Mouse (Mus musculus): ENCODE data around the gene Derl3. TPM values are rescaled to one million over a fixed set of nuclear protein-coding genes. Genes with fewer than 3 reads are reported as not detected.

Derl3 gene
- polyA plus RNA-seq, 1 experiment: 1.2 TPM

- DNase-seq (ENCODE audit: low spot score): no peak
Observed at GRCm38 (mm10) chr10:75913013-75913589, 19.9 kb downstream of the Derl3 start.

DNA sequence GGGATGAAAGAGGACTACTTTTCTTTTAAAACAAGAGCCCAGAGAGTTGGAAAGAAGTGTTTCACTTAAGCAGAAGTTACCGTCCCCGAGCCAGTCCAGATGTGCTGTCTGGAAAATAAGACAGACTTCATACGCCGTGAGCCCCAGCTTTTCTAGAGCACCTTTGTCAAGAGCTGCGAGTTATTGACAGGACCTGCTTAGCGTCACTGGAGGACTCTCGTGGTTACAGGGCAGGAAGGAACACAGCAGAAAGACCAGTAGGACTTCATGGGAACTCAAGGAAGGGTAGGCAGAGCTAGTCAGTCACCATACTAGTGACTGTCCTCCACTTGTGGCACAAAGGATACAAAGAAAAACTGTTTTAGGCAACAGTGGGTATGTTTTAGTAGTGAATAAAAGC, 22.3 kb downstream of the Derl3 start:
- no peak for DNase-seq (ENCODE audit: low spot score)

GRCm38 (mm10) chr10:75916840-75917239, 23.6 kb downstream of the Derl3 start:
- DNase-seq (ENCODE audit: low spot score): no peak

- DNase-seq (ENCODE audit: low spot score): no peak
Observed at GRCm38 (mm10) chr10:75919026-75919425, 25.8 kb downstream of the Derl3 start.

DNA sequence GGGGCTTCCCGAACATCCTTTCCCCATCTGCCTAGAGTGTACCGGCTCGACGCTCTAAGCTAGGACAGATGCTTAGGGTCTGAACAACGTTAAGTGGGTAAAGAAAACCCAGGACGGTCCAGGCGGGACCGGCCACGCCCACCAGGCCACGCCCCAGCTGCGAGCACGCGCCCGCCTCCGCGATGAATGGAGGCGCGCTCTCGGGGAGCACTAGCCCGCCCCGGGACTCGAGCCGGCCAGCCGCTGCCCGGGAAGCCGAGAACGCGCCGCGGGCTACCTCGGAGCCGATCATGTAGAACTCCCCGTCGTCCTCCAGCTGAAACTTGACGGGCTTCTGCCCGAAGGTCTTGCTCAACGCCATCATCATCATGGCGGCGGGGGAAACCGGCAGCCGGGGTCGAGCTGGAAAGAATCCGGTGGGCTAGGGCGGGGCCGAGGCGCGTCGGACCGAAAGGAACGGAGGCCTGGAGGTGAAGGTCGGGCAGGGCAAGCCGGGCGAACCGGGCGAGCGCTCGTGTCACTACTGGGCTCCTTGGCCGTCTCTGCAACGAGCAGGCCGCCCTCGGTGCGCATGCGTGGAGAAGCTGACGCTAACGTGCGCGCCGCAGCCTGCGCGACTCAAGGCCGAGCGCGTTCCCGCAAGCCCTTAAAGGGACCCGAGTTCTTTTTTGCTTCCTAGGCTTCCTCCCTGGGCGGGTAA, 28.0 kb downstream of the Derl3 start, which contains the start of gene Smarcb1:
Gene Smarcb1, minus strand, starts transcription at position 592 of the 700 bp plus-strand sequence.
- DNase-seq (ENCODE audit: low spot score): peak; percentile 87

DNA sequence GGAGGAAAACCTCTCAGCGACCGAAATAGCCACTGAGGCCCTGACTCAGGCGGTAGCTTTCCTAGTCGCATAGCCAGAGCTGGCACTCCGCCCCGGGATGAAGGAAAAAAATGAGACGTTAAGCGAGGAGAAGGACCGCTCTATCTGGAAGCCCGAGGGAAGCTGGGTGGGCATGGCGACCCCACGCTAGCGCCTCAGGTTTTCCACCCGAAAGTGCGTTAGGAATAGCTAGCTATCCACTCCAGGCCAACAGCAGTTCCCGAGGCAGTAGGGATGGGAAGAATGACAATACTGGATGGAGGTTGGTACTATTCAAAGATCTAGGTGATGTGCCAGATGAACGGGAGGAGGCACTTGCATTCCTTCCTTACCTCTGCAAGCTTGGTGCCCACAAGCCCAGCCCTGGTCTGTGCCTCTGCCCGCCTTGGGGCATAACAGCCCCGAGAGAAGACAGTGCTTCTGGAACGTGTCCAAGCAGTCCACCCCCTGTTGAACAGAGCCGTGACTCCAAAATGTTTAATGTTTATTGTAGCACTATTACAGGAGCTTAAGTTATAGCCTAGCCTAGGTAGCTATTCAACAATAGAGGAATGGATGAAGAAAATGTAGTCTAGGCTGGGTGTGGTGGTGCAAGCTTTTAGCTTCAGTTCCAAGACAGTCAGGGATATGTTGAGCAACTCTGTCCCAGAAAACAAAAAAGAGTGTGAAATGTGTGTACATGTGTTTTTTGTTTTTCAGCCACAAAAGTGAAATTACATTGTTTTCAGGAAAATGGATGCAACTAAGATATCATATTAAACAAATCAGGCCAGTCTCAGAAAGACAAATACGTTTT, 28.7 kb downstream of the Derl3 start:
- no peak for DNase-seq (ENCODE audit: low spot score)

- no peak for DNase-seq (ENCODE audit: low spot score)
Observed at GRCm38 (mm10) chr10:75924324-75924723, 31.1 kb downstream of the Derl3 start.

DNA sequence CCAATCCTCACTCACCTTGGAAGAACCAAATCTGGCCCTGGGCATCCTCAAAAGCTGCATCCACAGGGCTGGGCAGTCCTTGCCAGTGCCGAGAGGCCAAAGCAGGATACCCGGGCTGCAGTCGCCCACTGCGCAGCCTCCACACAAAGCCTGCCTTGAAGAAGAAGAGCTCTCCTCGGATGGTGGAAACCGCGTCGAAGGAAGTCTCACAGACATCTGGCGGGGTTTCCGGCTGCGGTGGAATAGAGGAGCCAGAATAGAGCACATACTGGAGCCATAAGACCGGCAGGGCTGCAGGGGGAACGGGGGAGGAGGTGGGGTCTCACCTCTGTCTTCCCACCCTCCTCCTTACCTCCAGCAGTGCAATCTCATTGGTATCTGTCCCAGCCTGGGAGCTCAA, 33.2 kb downstream of the Derl3 start:
- no peak for DNase-seq (ENCODE audit: low spot score)

GRCm38 (mm10) chr10:75930304-75930703, 37.1 kb downstream of the Derl3 start:
- DNase-seq (ENCODE audit: low spot score): no peak

DNA sequence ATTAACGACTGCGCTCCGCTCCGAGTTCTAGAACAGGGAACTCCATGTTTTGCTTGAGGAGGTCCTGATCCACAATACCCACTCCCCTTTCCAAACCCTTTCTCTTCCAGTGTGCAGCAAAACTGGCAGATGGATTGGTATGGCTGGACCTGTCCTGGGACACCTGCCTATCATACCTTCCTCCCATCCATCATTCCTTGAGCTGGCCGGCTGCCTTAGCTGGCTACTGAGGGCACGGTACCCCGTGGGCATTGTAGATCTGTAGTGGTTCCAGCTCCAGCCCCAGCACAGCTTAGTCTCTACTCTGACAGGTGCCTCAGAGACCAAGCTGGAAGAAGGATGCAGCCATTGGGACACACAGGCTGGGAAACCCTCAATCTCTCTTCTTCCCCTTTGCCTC, 38.1 kb downstream of the Derl3 start:
- no peak for DNase-seq (ENCODE audit: low spot score)

GRCm38 (mm10) chr10:75932081-75932678, 39.0 kb downstream of the Derl3 start:
- peak; percentile 58 for DNase-seq (ENCODE audit: low spot score)

- no peak for DNase-seq (ENCODE audit: low spot score)
Observed at GRCm38 (mm10) chr10:75932891-75933290, 39.7 kb downstream of the Derl3 start, which contains the start of gene Chchd10. TSS of gene Chchd10 (plus strand) at chr10:75933130.

- no peak for DNase-seq (ENCODE audit: low spot score)
Observed at GRCm38 (mm10) chr10:75934991-75935390, 41.8 kb downstream of the Derl3 start.

GRCm38 (mm10) chr10:75935680-75936541, 42.7 kb downstream of the Derl3 start, which contains the start of gene Mmp11:
TSS of gene Mmp11 (minus strand) at chr10:75936496.
- DNase-seq (ENCODE audit: low spot score): peak; percentile 56

DNA sequence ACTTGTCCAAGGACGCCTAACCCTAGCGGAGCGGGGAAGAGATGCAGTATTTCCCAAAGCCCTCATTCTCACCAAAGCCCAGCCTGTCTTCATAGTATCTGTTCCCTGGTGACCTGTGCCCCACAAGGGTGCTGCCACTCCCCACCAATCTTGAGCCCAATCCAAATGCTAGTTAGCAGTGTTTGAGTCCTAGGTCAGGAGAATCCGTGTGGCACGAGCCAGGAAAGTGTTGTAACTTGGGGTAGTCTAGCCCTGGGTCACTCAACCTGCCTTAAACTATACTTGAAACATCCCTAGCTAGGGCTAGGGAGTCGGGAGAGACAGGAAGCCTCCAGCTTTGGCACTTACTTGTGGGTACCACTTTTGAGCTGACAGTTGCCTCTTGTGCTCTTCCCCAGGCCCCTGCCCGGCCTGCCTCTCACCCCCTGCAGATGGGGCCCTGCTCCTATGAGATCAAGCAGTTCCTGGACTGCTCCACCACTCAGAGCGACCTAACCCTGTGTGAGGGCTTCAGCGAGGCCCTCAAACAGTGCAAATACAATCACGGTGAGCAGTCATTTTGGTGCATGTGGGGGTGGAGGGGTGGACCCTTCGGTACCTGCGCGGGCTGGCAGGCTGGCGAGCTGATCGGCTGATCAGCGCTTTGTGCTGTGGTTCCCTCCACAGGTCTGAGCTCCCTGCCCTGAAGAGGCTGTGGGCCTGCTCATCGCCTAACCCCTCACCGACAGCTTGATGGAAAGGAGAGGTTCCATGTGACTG, 43.9 kb downstream of the Derl3 start:
- no peak for DNase-seq (ENCODE audit: low spot score)

GRCm38 (mm10) chr10:75937851-75938643, 44.8 kb downstream of the Derl3 start:
- DNase-seq (ENCODE audit: low spot score): no peak

GRCm38 (mm10) chr10:75939481-75940234, 46.4 kb downstream of the Derl3 start:
- no peak for DNase-seq (ENCODE audit: low spot score)

DNA sequence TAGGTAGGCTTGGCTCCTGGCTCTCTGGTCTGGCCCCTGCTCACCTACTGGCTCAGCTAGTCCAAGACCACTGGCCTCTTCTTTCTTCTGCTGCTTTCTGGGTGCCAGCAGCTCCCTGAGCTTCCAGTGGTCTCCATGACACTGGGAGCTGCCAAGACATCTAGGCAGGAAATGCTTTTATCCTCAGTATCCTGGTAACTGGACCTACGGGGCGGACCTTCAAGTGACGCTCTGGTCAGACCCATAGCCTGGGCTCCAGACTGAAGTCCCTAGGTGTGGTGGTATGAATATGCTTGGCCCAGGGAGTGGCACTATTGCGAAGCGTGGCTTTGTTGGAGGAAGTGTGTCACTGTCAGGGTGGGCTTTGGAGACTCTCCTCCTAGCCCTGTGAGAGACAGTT, 47.3 kb downstream of the Derl3 start, which contains the start of gene Gm867:
Gene Gm867, minus strand, starts transcription at position 153 of the 400 bp plus-strand sequence.
- DNase-seq (ENCODE audit: low spot score): no peak
